Mouse (Mus musculus) hindbrain, embryonic 14.5 days (tissue): ENCODE measurements around the gene Skint1. TPM values are rescaled to one million over a fixed set of nuclear protein-coding genes. Genes with fewer than 3 reads are reported as not detected.
"Not testable (repeated sequence)": the region's sequence is repeated elsewhere in the genome, so short reads cannot be mapped to it uniquely, and the experiment has no call there.

Experiments
- ATAC-seq: fragments of 200-750 bp; cut with Nextera tagmentation; 2 replicates; pipeline ENCODE4 v1.8.0; 2017; ENCODE audit warnings: moderate number of reproducible peaks, mild to moderate bottlenecking, moderate TSS enrichment, moderate library complexity; ENCODE audit not compliant: low FRiP score
- DNase-seq: peaks from one replicate; pipeline ENCODE4 v3.0.0-alpha.2; 2015; ENCODE audit warnings: low spot score
- H3K27ac ChIP-seq: fragments of 300-500 bp; sonication (generic); 2 replicates; pipeline ENCODE4 v1.5.1; 2014; ENCODE audit warnings: mild to moderate bottlenecking, moderate library complexity
- H3K27me3 ChIP-seq: fragments of 300-500 bp; sonication (generic); 2 replicates; pipeline ENCODE4 v1.6.1; 2014; ENCODE audit warnings: mild to moderate bottlenecking, low read length, mixed read lengths; ENCODE audit not compliant: control insufficient read depth, insufficient read depth
- H3K36me3 ChIP-seq: fragments of 300-500 bp; sonication (generic); replicated peaks from 2 replicates; pipeline ENCODE4 v1.6.1; 2014; ENCODE audit not compliant: control insufficient read depth, insufficient read depth
- H3K4me1 ChIP-seq: fragments of 300-500 bp; sonication (generic); replicated peaks from 2 replicates; pipeline ENCODE4 v1.6.1; 2014; ENCODE audit warnings: antibody characterized with exemption, low read length, mixed read lengths; ENCODE audit not compliant: control insufficient read depth, insufficient read depth
- H3K4me2 ChIP-seq: fragments of 300-500 bp; sonication (generic); replicated peaks from 2 replicates; pipeline ENCODE4 v1.6.1; 2014; ENCODE audit warnings: mild to moderate bottlenecking, moderate library complexity
- H3K4me3 ChIP-seq: fragments of 300-500 bp; sonication (generic); replicated peaks from 2 replicates; pipeline ENCODE4 v1.5.1; 2014; ENCODE audit warnings: mild to moderate bottlenecking, low read length
- H3K9ac ChIP-seq: fragments of 300-500 bp; sonication (generic); 2 replicates; pipeline ENCODE4 v1.6.1; 2014
- H3K9me3 ChIP-seq: fragments of 300-500 bp; sonication (generic); 2 replicates; pipeline ENCODE4 v1.6.1; 2016; ENCODE audit warnings: low read length; ENCODE audit not compliant: control insufficient read depth
- WGBS: fragments of 180-500 bp; shearing (Covaris S2); extraction: QIAGEN DNeasy Blood & Tissue Kit; methylation state at CpG from one replicate; pipeline ENCODE4 v1.1.7; 2014; 5-methylcytosine and 5-hydroxymethylcytosine counted together
- polyA plus RNA-seq: library from polyadenylated mRNA; unstranded; fragments of >200 nt; fragmentation: Nextera tagmentation; extraction: Ambion mirVana; gene quantifications from 2 replicates; pipeline ENCODE4 v1.2.1, GENCODE M21; 2014

The Skint1 gene
- polyA plus RNA-seq, result not detected in 2 replicates

GRCm38 (mm10) chr4:112005969-112006368, at the start of gene Skint1:
TSS of gene Skint1 (plus strand) at chr4:112006269.
- Histone ChIP-seq H3K4me2 (no peak within 1 kb of the TSS), H3K4me1 (no peaks in the 10 kb centered on the region), H3K9ac (no peak within 1 kb of the TSS), H3K9me3 (no peaks in the 10 kb centered on the region), H3K4me3 (no peak within 1 kb of the TSS), H3K27ac (no peak within 1 kb of the TSS), H3K36me3 (no peaks in the 10 kb centered on the region), H3K27me3 (no peaks in the 10 kb centered on the region)
- ATAC-seq, result no peak
- no peak for DNase-seq

- 23% methylated on average over 1 of the region's 1 CpGs for WGBS
- ATAC-seq (no peak), DNase-seq (no peak)
- H3K36me3 ChIP-seq, result no peaks in the 10 kb centered on the region
- no peak overlapping the region for H3K4me2 ChIP-seq
- no peak overlapping the region for H3K9ac ChIP-seq
- no peak overlapping the region for H3K27ac ChIP-seq
- H3K9me3 ChIP-seq, result no peaks in the 10 kb centered on the region
- H3K27me3 ChIP-seq, result no peaks in the 10 kb centered on the region
- H3K4me1 ChIP-seq, result no peaks in the 10 kb centered on the region
- no peak overlapping the region for H3K4me3 ChIP-seq
Observed at GRCm38 (mm10) chr4:111961309-111961708, 44.8 kb upstream of the Skint1 start.

GRCm38 (mm10) chr4:111963241-111963640, 42.8 kb upstream of the Skint1 start:
- 88% methylated on average over 1 of the region's 1 CpGs for WGBS
- H3K9me3 ChIP-seq, DNase-seq, H3K9ac ChIP-seq, ATAC-seq, H3K4me1 ChIP-seq, H3K27me3 ChIP-seq, H3K4me3 ChIP-seq, H3K27ac ChIP-seq, H3K4me2 ChIP-seq, H3K36me3 ChIP-seq: not testable (repeated sequence)

- Histone ChIP-seq H3K9ac (no peak overlapping the region), H3K4me2 (no peak overlapping the region), H3K9me3 (no peaks in the 10 kb centered on the region), H3K4me3 (no peak overlapping the region), H3K27me3 (no peaks in the 10 kb centered on the region), H3K4me1 (no peaks in the 10 kb centered on the region), H3K36me3 (no peaks in the 10 kb centered on the region), H3K27ac (no peak overlapping the region)
- WGBS, result 81% methylated on average over 3 of the region's 3 CpGs
- ATAC-seq, result no peak
- DNase-seq, result no peak
Observed at GRCm38 (mm10) chr4:111963669-111964068, 42.4 kb upstream of the Skint1 start.

GRCm38 (mm10) chr4:111972623-111973022, 33.4 kb upstream of the Skint1 start, which contains the start of gene Skint7:
TSS of gene Skint7 (plus strand) at chr4:111972923.
- no peaks in the 10 kb centered on the region for H3K9me3 ChIP-seq
- whole genome bisulfite sequencing, result 96% methylated on average over 1 of the region's 1 CpGs
- no peak within 1 kb of the TSS for H3K27ac ChIP-seq
- H3K27me3 ChIP-seq, result no peaks in the 10 kb centered on the region
- H3K4me3 ChIP-seq, result no peak within 1 kb of the TSS
- ATAC-seq (no peak), DNase-seq (no peak)
- H3K4me1 ChIP-seq, result no peaks in the 10 kb centered on the region
- no peak within 1 kb of the TSS for H3K9ac ChIP-seq
- H3K36me3 ChIP-seq, result no peaks in the 10 kb centered on the region
- no peak within 1 kb of the TSS for H3K4me2 ChIP-seq

- Histone ChIP-seq H3K4me1 (no peaks in the 10 kb centered on the region), H3K36me3 (no peaks in the 10 kb centered on the region), H3K9me3 (peaks cover 4% of the 10 kb centered on the region; the same call in 1 of the 2 replicates), H3K27me3 (no peaks in the 10 kb centered on the region), H3K9ac (no peak within 1 kb of the TSS), H3K4me2 (no peak within 1 kb of the TSS), H3K4me3 (no peak within 1 kb of the TSS), H3K27ac (no peak within 1 kb of the TSS)
- DNase-seq (no peak), ATAC-seq (no peak)
Observed at GRCm38 (mm10) chr4:112071716-112072115, 65.6 kb downstream of the Skint1 start, which contains the start of gene Skint4. TSS of gene Skint4 (plus strand) at chr4:112072016.

Other genes starting within 250 kb of the Skint1 start
- gene Slc5a9, start 103.4 kb upstream of the Skint1 start, polyA plus RNA-seq, result 0.10 TPM in 1 of 2 replicates, not detected in the other
- not detected in 2 replicates for gene Skint8, start 86.9 kb upstream of the Skint1 start, polyA plus RNA-seq
- not detected in 2 replicates for gene Skint7, start 33.3 kb upstream of the Skint1 start, polyA plus RNA-seq
- not detected in 2 replicates for gene Skint4, start 65.7 kb downstream of the Skint1 start, polyA plus RNA-seq
- not detected in 2 replicates for gene Skint3, start 226.0 kb downstream of the Skint1 start, polyA plus RNA-seq